Mouse (Mus musculus) liver, postnatal 0 days (tissue): ENCODE measurements around the gene Yrdc. TPM values are rescaled to one million over a fixed set of nuclear protein-coding genes. Genes with fewer than 3 reads are reported as not detected.

ENCODE experiments used
- ATAC-seq: fragments of 200-750 bp; cut with Nextera tagmentation; 2 replicates; pipeline ENCODE4 v1.8.0; 2017; ENCODE audit warnings: mild to moderate bottlenecking, moderate library complexity
- DNase-seq: peaks from one replicate; pipeline ENCODE4 v3.0.0-alpha.2; 2016
- H3K27ac ChIP-seq: fragments of 300-500 bp; sonication (generic); 2 replicates; pipeline ENCODE4 v1.5.1; 2014; ENCODE audit warnings: antibody characterized with exemption, moderate library complexity, mild to moderate bottlenecking, low read depth
- H3K27me3 ChIP-seq: fragments of 300-500 bp; sonication (generic); 2 replicates; pipeline ENCODE4 v1.6.1; 2014; ENCODE audit warnings: low read length, control low read depth, mixed read lengths; ENCODE audit not compliant: insufficient read depth
- H3K36me3 ChIP-seq: fragments of 300-500 bp; sonication (generic); replicated peaks from 2 replicates; pipeline ENCODE4 v1.6.1; 2014; ENCODE audit warnings: mild to moderate bottlenecking, control low read depth, low read length, moderate library complexity, mixed read lengths; ENCODE audit not compliant: insufficient read depth
- H3K4me1 ChIP-seq: fragments of 300-500 bp; sonication (generic); 2 replicates; pipeline ENCODE4 v1.6.1; 2014; ENCODE audit warnings: antibody characterized with exemption, mild to moderate bottlenecking, control low read depth; ENCODE audit not compliant: insufficient read depth
- H3K4me2 ChIP-seq: fragments of 300-500 bp; sonication (generic); 2 replicates; pipeline ENCODE4 v1.6.1; 2014; ENCODE audit warnings: low read depth, mild to moderate bottlenecking, low read length, moderate library complexity, mixed read lengths
- H3K4me3 ChIP-seq: fragments of 300-500 bp; sonication (generic); 2 replicates; pipeline ENCODE4 v1.5.1; 2014; ENCODE audit warnings: low read depth, low read length
- H3K9ac ChIP-seq: fragments of 300-500 bp; sonication (generic); replicated peaks from 2 replicates; pipeline ENCODE4 v1.6.1; 2014; ENCODE audit warnings: mild to moderate bottlenecking, moderate library complexity
- H3K9me3 ChIP-seq: fragments of 300-500 bp; sonication (generic); 2 replicates; pipeline ENCODE4 v1.6.1; 2016; ENCODE audit warnings: mild to moderate bottlenecking, control low read depth, low read length, mixed read lengths
- CTCF ChIP-seq: sonication (generic); IDR thresholded peaks from 2 replicates; pipeline ENCODE4 v1.5.1; 2016; ENCODE audit warnings: antibody characterized with exemption, low read depth
- EP300 ChIP-seq: IDR thresholded peaks from 2 replicates; pipeline ENCODE4 v1.6.1; 2016; ENCODE audit warnings: antibody characterized with exemption, low read depth, mild to moderate bottlenecking
- whole genome bisulfite sequencing: fragments of 180-500 bp; shearing (Covaris S2); extraction: QIAGEN DNeasy Blood & Tissue Kit; methylation state at CpG from one replicate; pipeline ENCODE4 v1.1.7; 2014; ENCODE audit not compliant: insufficient replicate concordance; 5-methylcytosine and 5-hydroxymethylcytosine counted together
- polyA plus RNA-seq: library from polyadenylated mRNA; unstranded; fragments of >200 nt; fragmentation: Nextera tagmentation; extraction: Ambion mirVana; gene quantifications from 2 replicates; pipeline ENCODE4 v1.2.1, GENCODE M21; 2015

Gene Yrdc
- polyA plus RNA-seq, 1 experiment from 2014 or later = 15.4 TPM

DNA sequence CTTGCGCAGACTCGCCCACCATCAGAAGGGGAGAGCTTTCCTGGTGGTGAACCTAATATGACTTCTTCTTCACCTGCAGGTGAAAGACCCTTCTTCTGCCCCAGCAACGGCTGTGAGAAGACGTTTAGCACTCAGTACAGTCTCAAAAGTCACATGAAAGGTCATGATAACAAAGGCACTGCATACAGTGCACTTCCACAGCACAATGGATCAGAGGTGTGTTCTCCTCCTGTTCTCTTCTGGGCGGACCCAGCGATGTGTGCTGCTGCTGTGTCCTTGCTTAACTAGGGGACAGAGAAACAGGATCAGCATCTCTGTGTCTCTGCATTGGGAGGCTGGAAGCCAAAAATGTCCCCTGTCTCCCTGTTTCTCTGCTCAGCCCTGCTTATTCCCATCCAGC, 25.5 kb upstream of the Yrdc start:
- 92% methylated on average over 6 of the region's 6 CpGs for WGBS
- H3K4me1 ChIP-seq = no peaks in the 10 kb centered on the region
- no peak overlapping the region for H3K4me2 ChIP-seq
- H3K27ac ChIP-seq = no peak overlapping the region
- H3K9ac ChIP-seq = no peak overlapping the region
- no peak overlapping the region for H3K4me3 ChIP-seq
- H3K36me3 ChIP-seq = peaks cover 57% of the 10 kb centered on the region
- ATAC-seq = no peak
- no peak for DNase-seq
- H3K27me3 ChIP-seq = no peaks in the 10 kb centered on the region
- no peaks in the 10 kb centered on the region for H3K9me3 ChIP-seq
- TF ChIP-seq EP300 = no peak
- TF ChIP-seq CTCF = no peak

DNA sequence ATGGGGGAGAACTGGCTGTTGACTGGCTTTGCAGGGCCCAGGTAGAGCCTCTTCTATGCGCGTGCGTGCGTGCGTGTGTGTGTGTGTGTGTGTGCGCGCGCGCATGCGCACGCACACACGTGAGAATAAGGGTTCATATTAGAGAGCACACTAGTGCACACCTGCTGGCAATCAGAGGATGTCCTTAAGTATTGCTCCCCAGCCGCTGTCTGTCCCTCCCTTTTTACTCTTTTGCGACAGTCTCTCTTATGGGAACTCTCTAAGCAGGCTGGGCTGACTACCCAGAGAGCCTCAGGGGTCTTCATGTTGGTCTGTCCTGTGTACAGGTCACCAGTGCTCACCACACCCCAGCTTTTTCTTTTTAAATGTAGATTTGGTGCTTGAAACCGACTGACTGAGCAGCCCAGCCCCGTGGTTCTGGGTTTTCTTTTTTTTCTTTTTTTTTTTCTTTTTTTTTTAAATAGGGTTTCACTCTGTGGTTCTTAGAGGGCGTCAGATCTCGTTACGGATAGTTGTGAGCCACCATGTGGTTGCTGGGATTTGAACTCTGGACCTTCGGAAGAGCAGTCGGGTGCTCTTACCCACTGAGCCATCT, 25.0 kb upstream of the Yrdc start:
- no peaks in the 10 kb centered on the region for H3K27me3 ChIP-seq
- H3K27ac ChIP-seq = no peak overlapping the region
- no peak overlapping the region for H3K4me2 ChIP-seq
- H3K9me3 ChIP-seq = no peaks in the 10 kb centered on the region
- WGBS = 95% methylated on average over 21 of the region's 21 CpGs
- no peak for TF ChIP-seq CTCF
- TF ChIP-seq EP300 = no peak
- H3K36me3 ChIP-seq = peaks cover 53% of the 10 kb centered on the region
- ATAC-seq (no peak), DNase-seq (no peak)
- H3K9ac ChIP-seq = no peak overlapping the region
- H3K4me1 ChIP-seq = no peaks in the 10 kb centered on the region
- no peak overlapping the region for H3K4me3 ChIP-seq

DNA sequence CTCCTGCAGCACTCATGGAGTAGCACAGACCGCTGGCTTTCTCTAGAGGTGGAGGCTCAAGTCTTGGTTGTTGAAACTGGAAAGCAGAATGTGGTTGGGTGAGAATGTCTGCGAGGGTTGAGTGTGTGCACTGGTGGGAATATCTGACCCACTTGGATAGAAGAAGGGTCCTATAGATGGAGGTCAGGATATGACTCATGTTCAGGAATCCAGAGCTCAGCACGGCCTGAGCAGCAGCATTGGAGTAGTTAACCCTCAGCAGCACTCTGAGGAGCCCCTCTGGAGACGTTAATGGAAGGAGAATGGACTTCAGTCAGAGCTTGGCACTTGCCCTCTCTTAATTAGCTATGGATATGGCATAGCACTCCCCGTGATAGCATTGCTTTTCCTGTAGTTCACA, 20.8 kb upstream of the Yrdc start:
- Histone ChIP-seq H3K9ac (no peak overlapping the region), H3K36me3 (peaks cover 50% of the 10 kb centered on the region), H3K4me1 (no peaks in the 10 kb centered on the region), H3K9me3 (no peaks in the 10 kb centered on the region), H3K27me3 (no peaks in the 10 kb centered on the region), H3K4me3 (no peak overlapping the region), H3K4me2 (no peak overlapping the region), H3K27ac (no peak overlapping the region)
- ATAC-seq (no peak), DNase-seq (no peak)
- no peak for TF ChIP-seq CTCF
- no peak for TF ChIP-seq EP300
- WGBS = 74% methylated on average over 5 of the region's 5 CpGs

DNA sequence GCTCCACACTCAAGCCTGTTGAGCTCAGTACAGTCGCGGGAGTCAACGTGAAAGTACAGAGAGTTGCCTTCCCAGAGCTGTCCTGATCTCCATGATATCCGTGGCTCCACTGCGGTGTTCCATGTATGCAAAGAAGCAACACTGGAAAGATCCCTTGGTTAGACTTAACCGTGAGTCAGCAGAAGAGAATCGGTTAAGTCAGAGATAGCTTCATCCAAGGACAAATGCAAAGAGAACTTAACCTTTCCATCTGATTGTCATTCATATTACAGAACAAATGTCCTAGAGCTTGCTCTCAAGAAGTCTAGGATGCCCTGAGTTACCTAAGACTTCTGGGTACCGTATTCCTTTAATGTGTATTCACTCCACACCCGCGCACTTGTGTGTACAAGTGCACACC, 17.7 kb upstream of the Yrdc start:
- WGBS = 93% methylated on average over 10 of the region's 10 CpGs
- no peak overlapping the region for H3K4me2 ChIP-seq
- H3K9me3 ChIP-seq = no peaks in the 10 kb centered on the region
- no peak for ATAC-seq
- peaks cover 45% of the 10 kb centered on the region for H3K36me3 ChIP-seq
- H3K9ac ChIP-seq = no peak overlapping the region
- no peaks in the 10 kb centered on the region for H3K4me1 ChIP-seq
- H3K4me3 ChIP-seq = no peak overlapping the region
- H3K27ac ChIP-seq = no peak overlapping the region
- no peak for DNase-seq
- H3K27me3 ChIP-seq = no peaks in the 10 kb centered on the region
- TF ChIP-seq EP300 (no peak), CTCF (no peak)

DNA sequence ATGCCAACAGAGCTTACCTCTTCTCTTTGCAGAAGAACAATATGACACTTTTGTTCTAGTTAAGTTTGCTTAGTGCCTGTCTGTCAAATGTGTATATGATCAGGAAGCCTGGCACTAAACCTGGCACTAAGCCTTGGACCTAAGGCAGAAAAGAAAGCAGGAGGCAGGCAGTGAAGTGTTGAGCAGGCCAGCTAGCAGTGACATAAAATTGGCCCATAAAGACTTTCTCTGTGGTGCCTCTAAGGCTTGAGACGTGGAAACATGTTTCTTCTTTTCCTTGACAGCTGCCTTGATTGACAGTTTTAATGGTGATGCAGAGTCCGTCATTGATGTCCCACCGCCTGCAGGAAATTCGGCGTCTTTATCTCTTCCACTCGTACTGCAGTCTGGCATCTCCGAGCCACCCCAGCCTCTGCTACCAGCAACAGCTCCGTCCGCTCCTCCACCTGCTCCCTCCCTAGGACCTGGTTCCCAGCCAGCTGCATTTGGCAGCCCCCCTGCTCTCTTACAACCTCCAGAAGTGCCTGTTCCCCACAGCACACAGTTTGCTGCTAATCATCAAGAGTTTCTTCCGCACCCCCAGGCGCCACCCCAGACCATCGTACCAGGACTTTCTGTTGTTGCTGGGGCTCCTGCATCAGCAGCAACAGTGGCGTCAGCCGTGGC, 12.3 kb upstream of the Yrdc start:
- no peak for TF ChIP-seq EP300
- no peak for TF ChIP-seq CTCF
- Histone ChIP-seq H3K9ac (no peak overlapping the region), H3K4me2 (no peak overlapping the region), H3K4me1 (no peaks in the 10 kb centered on the region), H3K27ac (no peak overlapping the region), H3K27me3 (no peaks in the 10 kb centered on the region), H3K4me3 (no peak overlapping the region), H3K36me3 (peaks cover 46% of the 10 kb centered on the region), H3K9me3 (no peaks in the 10 kb centered on the region)
- ATAC-seq (no peak), DNase-seq (no peak)
- WGBS = 78% methylated on average over 14 of the region's 14 CpGs

DNA sequence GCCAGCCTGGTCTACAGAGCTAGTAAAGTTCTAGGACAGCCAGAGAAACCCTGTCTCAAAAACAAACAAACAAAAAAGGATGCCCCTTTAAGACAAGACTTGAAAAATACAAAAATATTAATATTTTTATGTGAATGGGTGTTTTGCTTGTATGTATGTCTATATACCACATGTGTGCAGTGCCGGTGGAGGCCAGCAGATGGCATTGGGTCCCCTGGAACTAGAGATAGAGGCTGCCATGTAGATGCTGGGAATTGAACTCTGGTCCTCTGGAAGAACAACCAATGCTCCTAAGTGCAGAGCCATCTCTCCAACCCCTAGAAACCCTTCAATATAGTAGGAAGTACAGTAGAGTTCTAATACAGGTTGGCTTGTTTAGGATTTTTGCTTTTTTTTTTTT, 9.5 kb upstream of the Yrdc start:
- Histone ChIP-seq H3K27me3 (no peaks in the 10 kb centered on the region), H3K4me2 (no peak overlapping the region), H3K4me3 (no peak overlapping the region), H3K27ac (no peak overlapping the region), H3K4me1 (no peaks in the 10 kb centered on the region), H3K9ac (no peak overlapping the region), H3K36me3 (peaks cover 41% of the 10 kb centered on the region), H3K9me3 (no peaks in the 10 kb centered on the region)
- DNase-seq = no peak
- no peak for ATAC-seq
- WGBS = 97% methylated on average over 1 of the region's 1 CpGs
- TF ChIP-seq CTCF = peak; percentile 44
- no peak for TF ChIP-seq EP300
